Mouse (Mus musculus): ENCODE results near the gene Cog6. TPM values are rescaled to one million over a fixed set of nuclear protein-coding genes. Genes with fewer than 3 reads are reported as not detected.

Gene Cog6
- total RNA-seq, 2 experiments from 2014 or later = 22.2 to 23.6 TPM

- no peak for ATAC-seq (replicated peaks; ENCODE audit: poor library complexity)
These were observed 52.8 kb downstream of the Cog6 start for GRCm38 (mm10) chr3:52964206-52964605.

DNA sequence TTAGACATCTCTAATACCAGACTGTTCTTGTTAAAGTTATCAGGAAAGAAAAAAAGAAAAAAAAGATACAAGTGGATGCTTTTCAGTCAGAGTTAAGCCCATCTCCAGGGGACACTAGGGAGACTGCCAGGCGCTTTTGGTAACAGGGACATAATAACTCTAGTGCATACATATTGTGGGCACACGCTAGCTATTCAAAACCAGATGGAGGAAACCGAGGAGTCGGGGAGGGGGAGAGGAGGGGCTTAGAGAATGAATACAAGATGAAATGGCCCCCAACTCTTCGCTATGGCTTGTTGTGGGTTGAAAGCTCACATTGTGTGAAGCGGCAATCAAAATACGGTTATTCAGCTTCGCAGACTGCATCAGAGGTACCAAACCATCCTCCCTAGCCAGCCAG lies 53.6 kb downstream of the Cog6 start:
- no peak for ATAC-seq (replicated peaks; ENCODE audit: poor library complexity)

DNA sequence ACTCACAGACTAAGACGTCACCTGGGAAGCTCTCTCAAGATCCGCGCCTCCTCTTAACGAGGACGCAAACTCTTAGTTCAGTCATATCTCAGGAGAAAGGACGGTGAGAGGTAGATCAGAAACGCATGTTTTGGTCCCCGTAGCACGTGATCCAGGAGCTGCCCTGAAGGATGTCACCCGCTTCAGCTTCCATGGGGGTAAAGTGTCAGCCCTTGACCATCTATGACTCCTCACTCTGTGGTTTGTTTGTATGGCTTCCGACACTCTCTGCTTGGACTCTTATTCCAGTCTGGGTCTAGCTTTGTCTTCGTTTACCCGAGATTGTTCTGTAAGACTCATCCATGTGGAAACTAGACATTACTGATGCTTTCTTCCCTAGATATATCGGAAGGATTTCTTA lies 54.6 kb downstream of the Cog6 start:
- no peak for ATAC-seq (replicated peaks; ENCODE audit: poor library complexity)

GRCm38 (mm10) chr3:52961661-52962060 lies 55.4 kb downstream of the Cog6 start:
- no peak for ATAC-seq (replicated peaks; ENCODE audit: poor library complexity)

- no peak for ATAC-seq (replicated peaks; ENCODE audit: poor library complexity)
These were observed 56.1 kb downstream of the Cog6 start for GRCm38 (mm10) chr3:52960951-52961350.

DNA sequence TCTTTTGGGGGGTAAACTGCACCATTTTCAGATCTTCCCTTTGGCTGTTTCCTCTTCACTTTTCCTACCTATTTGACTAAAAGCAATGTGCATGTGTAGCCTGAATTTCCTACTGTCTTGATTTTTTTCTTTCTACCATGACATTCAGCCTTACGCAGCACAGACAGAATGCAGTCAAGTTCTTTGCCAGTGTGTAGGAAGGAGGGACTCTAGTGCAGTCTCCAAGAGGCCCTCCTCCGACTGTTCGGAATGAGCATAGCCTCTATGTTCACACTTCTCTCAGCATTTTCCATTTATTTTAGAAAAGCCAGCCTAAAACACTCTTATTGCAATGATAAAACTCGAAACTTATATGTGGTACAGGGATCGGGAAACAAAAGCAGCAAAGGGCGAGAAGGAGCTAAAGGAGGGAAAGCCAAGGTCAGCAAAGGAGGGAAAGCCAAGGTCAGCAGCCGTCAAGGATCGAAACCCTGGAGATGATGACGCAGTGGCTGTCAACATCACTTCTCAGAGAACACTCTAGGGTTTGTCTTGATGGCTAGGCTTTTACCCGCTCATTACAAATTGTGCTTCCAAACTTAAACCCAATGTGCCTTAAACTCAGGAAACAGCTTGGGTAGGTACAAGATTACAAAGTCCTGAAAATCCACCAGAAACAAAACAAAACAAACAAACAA lies 58.5 kb downstream of the Cog6 start:
- ATAC-seq (replicated peaks; ENCODE audit: poor library complexity) = no peak

DNA sequence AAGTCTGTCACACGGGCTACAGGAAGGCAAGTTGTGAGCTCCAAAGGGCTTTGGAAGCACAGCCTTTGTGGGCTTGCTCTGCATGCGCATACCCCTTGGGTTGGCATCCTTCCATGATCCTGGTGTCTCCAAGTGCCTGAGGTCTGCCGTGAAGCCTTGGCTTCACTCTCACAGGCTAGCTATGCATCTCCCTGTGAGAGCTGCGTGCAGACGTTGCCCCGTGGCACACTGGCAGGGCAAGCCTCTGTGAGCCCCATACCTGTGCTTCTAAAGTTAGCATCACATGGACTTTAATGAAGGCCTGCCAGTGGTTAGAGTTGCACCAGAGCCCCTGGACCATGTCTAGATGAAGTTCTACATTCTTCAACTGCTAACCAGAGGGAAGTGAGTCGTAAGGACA lies 59.2 kb downstream of the Cog6 start:
- ATAC-seq (replicated peaks; ENCODE audit: poor library complexity) = no peak

DNA sequence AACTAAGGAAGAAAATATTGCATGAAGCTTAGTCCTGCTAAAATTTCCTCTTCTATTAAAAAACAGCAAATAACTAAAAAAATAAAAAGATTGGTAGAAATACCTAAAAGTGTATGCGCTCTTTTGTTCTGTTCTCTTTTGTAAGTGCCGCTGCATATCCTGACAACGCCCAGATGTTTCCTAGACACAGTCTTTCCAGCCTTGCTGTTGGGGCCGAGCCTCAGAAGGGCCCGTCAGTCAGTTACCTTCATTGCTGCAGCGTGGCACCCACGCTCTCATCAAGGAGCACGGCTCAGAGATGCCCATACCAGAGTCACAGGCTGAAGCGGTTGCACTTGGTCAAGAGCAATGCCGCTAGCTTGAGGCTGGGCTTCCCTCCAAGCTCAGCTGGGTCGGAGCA lies 60.8 kb downstream of the Cog6 start:
- ATAC-seq (replicated peaks; ENCODE audit: poor library complexity) = no peak

DNA sequence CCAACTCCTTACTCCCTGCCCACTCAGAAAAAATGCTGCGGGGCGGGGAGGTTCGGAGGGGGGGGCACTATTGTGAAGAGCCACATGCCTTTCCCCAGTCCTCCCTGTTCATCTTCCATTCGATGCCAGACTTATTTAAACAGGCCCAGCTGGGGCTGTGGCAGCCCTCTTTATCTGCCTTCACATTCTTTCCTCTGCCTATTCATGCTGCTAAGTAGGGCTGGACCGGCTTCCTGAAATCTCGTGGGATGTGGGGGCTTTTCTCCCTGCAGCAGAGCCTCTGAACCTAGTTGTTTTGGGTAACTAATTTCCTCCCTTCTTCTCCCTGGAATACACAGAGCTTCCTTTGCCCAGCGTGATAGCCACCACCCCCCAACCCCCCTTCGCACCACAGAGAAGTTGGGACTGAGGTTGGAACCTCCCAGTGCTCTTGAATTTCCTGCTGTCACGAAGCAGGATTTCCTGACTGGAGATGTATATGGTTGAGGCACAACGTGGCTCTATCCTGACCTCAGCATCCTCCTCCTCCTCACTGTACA lies 61.5 kb downstream of the Cog6 start:
- peak; percentile 57 for ATAC-seq (replicated peaks; ENCODE audit: poor library complexity)

DNA sequence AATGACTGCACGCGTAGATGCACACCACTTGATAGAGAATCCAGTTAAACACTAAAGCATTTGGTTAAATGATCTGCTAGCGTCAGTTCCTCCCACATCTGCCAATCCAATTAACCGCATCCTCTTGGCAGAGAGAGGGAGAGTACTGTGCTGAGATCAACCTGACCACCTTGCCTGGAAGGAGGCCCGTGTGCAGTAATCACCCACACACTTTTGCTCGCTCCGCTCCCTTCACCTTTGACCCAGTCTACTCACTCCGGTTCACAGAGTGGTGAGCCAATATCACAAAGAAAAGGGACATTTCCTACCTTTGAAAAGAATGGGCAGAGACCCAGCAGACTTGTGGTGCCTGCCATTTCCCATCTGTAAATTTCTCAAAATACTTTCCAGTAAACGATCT lies 62.4 kb downstream of the Cog6 start:
- ATAC-seq (replicated peaks; ENCODE audit: poor library complexity) = peak; percentile 88

DNA sequence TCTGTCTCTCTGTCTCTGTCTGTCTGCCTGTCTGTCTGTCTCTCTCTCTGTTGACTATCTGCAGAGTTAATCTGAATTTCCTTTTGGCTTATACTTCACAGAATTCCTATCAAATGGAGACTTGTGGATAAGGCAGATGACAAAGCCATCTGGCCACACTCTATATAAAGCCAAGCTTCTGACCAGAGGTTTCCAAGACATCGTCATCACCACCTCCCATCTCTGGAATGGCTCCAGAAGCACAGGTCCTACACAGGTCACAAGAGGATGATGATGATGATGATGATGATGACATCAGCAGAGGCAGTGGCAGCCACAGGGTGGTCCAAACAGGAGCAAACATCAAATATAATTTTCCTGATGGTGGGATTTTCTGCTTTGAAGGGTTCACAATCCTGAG lies 63.2 kb downstream of the Cog6 start:
- ATAC-seq (replicated peaks; ENCODE audit: poor library complexity) = no peak

GRCm38 (mm10) chr3:52948824-52949223 lies 68.2 kb downstream of the Cog6 start:
- no peak for ATAC-seq (replicated peaks; ENCODE audit: poor library complexity)

DNA sequence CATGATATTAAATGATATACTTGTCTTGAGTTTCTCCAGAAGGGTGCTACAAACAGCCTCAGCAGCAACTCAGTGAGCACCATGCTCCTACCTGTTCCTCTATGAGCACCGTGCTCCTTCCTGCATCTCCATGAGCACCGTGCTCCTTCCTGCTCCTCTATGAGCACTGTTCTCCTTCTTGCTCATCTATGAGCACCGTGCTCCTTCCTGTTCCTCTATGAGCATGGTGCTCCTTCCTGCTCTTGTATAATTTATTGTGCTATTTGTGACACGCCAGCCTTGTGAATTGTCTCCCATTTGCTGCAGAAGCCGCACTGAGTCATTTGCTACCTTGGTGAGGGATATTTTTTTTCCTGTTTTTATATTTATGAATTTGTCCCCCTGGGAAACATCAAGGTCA lies 69.6 kb downstream of the Cog6 start:
- ATAC-seq (replicated peaks; ENCODE audit: poor library complexity) = no peak

GRCm38 (mm10) chr3:52940832-52941468 lies 76.1 kb downstream of the Cog6 start:
- ATAC-seq (replicated peaks; ENCODE audit: poor library complexity) = 0 out of 2 replicates have a peak, but pooled peaks have one; percentile 42

DNA sequence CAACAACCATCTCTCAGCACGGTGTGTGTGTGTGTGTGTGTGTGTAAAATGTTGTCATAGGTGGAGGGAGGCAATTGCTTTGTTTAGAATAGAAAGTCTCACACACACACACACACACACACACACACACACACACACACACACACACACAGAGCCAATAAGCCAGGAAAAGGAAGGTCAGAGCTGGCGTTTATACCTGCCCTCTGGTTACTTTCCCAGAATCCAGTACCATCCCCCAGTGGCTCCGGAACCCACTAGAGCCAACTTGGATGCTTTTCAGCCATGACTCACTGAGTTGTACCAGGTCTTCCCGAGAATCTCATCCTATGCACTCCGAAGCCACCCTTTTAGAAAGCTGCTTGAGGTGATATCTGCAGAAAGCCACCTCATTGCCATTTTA lies 78.6 kb downstream of the Cog6 start:
- ATAC-seq (replicated peaks; ENCODE audit: poor library complexity) = no peak

DNA sequence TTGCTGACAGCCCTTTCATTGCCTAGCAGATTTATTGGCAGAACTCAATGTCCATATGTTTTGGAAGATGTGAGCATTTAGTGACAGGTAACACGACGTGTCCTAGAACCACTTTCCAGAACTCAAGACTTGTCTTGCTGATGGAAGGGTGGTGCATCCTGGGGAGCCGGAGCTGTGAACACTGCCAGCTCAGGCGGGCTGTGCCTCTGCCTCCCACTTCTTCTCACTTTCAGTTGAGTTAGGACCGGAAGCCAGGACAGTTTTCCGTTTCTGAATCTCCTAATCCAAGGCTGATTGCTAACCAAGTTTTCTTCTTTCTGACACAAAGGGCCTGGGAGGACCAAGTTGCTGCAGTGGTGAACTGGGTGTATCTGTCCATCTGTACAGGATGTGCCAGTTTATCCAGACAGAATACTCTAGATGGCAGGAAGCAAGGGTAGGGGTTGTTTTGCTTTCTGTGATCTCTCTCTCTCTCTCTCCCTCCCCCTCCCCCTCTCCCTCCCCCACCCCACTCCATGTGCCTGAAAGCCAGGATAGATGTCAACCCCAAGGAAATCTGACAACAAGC lies 79.2 kb downstream of the Cog6 start:
- no peak for ATAC-seq (replicated peaks; ENCODE audit: poor library complexity)

DNA sequence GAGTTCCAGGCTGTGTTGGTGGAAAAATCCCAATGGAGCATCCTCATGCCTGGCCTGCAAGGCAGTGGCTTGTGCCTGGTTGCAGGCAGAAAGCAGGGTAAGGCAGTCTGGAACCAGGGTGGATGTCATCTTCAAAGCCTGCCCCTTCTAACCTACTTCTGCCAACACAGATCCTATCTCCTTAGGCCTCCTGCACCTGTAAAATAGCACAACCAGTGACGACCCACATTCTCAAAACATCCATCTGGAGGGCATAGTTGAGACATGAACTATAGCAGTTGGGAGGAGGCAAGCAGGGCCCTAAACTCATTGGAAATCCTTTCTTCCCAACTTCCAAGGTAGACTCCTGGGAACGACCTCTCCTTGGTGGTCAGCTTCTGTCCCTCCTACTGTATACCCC lies 85.1 kb downstream of the Cog6 start:
- no peak for ATAC-seq (replicated peaks; ENCODE audit: poor library complexity)

Other genes with a start within 250 kb of the Cog6 start
- 0.47 TPM in 1 of 2 replicates, not detected in the other for gene Lhfp, start 24.3 kb upstream of the Cog6 start, total RNA-seq (2015)
- not detected in 2 replicates for gene Lhfp, start 24.3 kb upstream of the Cog6 start, total RNA-seq (2017)

All from megakaryocyte progenitor cell, adult 5-6 weeks (primary cell).